Mouse (Mus musculus) midbrain, embryonic 16.5 days (tissue): Measurements from ENCODE around the gene Gm4312. TPM values are rescaled to one million over a fixed set of nuclear protein-coding genes. Genes with fewer than 3 reads are reported as not detected.
"Not testable (repeated sequence)": the region's sequence is repeated elsewhere in the genome, so short reads cannot be mapped to it uniquely, and the experiment has no call there.

ENCODE experiments used
- ATAC-seq: fragments of 200-750 bp; cut with Nextera tagmentation; 2 replicates; pipeline ENCODE4 v1.8.0; 2017; ENCODE audit warnings: moderate TSS enrichment
- H3K27ac ChIP-seq: fragments of 300-500 bp; sonication (generic); 2 replicates; pipeline ENCODE4 v1.5.1; 2014; ENCODE audit warnings: mild to moderate bottlenecking, low read length, mixed read lengths
- H3K27me3 ChIP-seq: fragments of 300-500 bp; sonication (generic); 2 replicates; pipeline ENCODE4 v1.6.1; 2014; ENCODE audit warnings: low read depth, low read length, mixed read lengths; ENCODE audit not compliant: control insufficient read depth, insufficient read depth
- H3K36me3 ChIP-seq: fragments of 300-500 bp; sonication (generic); 2 replicates; pipeline ENCODE4 v1.6.1; 2014; ENCODE audit warnings: mild to moderate bottlenecking, low read length, moderate library complexity, mixed read lengths; ENCODE audit not compliant: control insufficient read depth, insufficient read depth
- H3K4me1 ChIP-seq: fragments of 300-500 bp; sonication (generic); 2 replicates; pipeline ENCODE4 v1.6.1; 2014; ENCODE audit warnings: mild to moderate bottlenecking, low read length, mixed read lengths; ENCODE audit not compliant: control insufficient read depth, insufficient read depth
- H3K4me2 ChIP-seq: fragments of 300-500 bp; sonication (generic); 2 replicates; pipeline ENCODE4 v1.6.1; 2014; ENCODE audit warnings: mild to moderate bottlenecking, low read length, mixed read lengths
- H3K4me3 ChIP-seq: fragments of 300-500 bp; sonication (generic); 2 replicates; pipeline ENCODE4 v1.5.1; 2014; ENCODE audit warnings: low read depth, mild to moderate bottlenecking, low read length, moderate library complexity, mixed read lengths
- H3K9ac ChIP-seq: fragments of 300-500 bp; sonication (generic); 2 replicates; pipeline ENCODE4 v1.6.1; 2014; ENCODE audit warnings: low read depth, low read length, mixed read lengths
- H3K9me3 ChIP-seq: fragments of 300-500 bp; sonication (generic); replicated peaks from 2 replicates; pipeline ENCODE4 v1.6.1; 2014; ENCODE audit warnings: mild to moderate bottlenecking, low read length, mixed read lengths; ENCODE audit not compliant: control insufficient read depth, poor library complexity, severe bottlenecking
- WGBS: fragments of 180-500 bp; shearing (Covaris S2); extraction: QIAGEN DNeasy Blood & Tissue Kit; methylation state at CpG from one replicate; pipeline ENCODE4 v1.1.7; 2014; 5-methylcytosine and 5-hydroxymethylcytosine counted together
- polyA plus RNA-seq: library from polyadenylated mRNA; unstranded; fragments of >200 nt; fragmentation: Nextera tagmentation; extraction: Ambion mirVana; gene quantifications from 2 replicates; pipeline ENCODE4 v1.2.1, GENCODE M21; 2015

Gene Gm4312
- polyA plus RNA-seq, 1 experiment from 2014 or later: not detected

GRCm38 (mm10) chr10:100335376-100335775 lies 47.0 kb downstream of the Gm4312 start, which contains the start of gene Gm4301:
TSS of gene Gm4301 (plus strand) at chr10:100335676.
- H3K4me3 ChIP-seq, ATAC-seq, H3K4me2 ChIP-seq, H3K36me3 ChIP-seq, H3K4me1 ChIP-seq, H3K9me3 ChIP-seq, H3K27me3 ChIP-seq, H3K27ac ChIP-seq, H3K9ac ChIP-seq: not testable (repeated sequence)
- no CpG with 5 or more reads among the region's 2 CpGs for WGBS

Other genes with a start within 250 kb of the Gm4312 start
- not detected in 2 replicates for gene Gm4301, start 46.9 kb downstream of the Gm4312 start, polyA plus RNA-seq
- not detected in 2 replicates for gene Gm4302, start 41.7 kb downstream of the Gm4312 start, polyA plus RNA-seq
- gene Gm4303, start 36.6 kb downstream of the Gm4312 start, polyA plus RNA-seq: not detected in 2 replicates
- not detected in 2 replicates for gene Gm4305, start 31.5 kb downstream of the Gm4312 start, polyA plus RNA-seq
- gene Gm4307, start 21.2 kb downstream of the Gm4312 start, polyA plus RNA-seq: not detected in 2 replicates
- gene Tmtc3, start 104.8 kb upstream of the Gm4312 start, polyA plus RNA-seq: 11.9 and 12.1 TPM in 2 replicates
- 6.4 and 6.6 TPM in 2 replicates for gene Cep290, start 105.0 kb upstream of the Gm4312 start, polyA plus RNA-seq
- gene 4930430F08Rik, start 207.9 kb upstream of the Gm4312 start, polyA plus RNA-seq: 14.4 and 16.6 TPM in 2 replicates
- 0.23 and 0.26 TPM in 2 replicates for gene 1700017N19Rik, start 207.9 kb upstream of the Gm4312 start, polyA plus RNA-seq